In genomic region chr6:29133100-29133499, GRCm38 (mm10) we compare ENCODE assay signal across 27 mouse cellular contexts. TPM values are rescaled to one million over a fixed set of nuclear protein-coding genes. Genes with fewer than 3 reads are reported as not detected.
DNase-seq lines count a peak whose midpoint lies in the region; ATAC-seq and TF ChIP-seq lines count a peak whose summit lies in the region.
"Had no signal": no experiment of that assay in that cellular context is flagged by ENCODE, and none has a peak within 500 bp of the region (broad histone marks: within the 10 kb centered on the region; RNA-seq: fewer than 3 reads in every experiment).

No protein-coding gene starts in this region.

- H3K9me3 ChIP-seq in intestine, postnatal 0 days (ENCODE audit: control insufficient read depth) = no peaks in the 10 kb centered on the region
- H3K9me3 ChIP-seq in intestine, embryonic 16.5 days (ENCODE audit: control insufficient read depth, low read length) = no peaks in the 10 kb centered on the region
- no peaks in the 10 kb centered on the region for H3K9me3 ChIP-seq in ES-Bruce4 (replicated peaks; ENCODE audit: control insufficient read depth, insufficient read depth, low read length, poor library complexity, severe bottlenecking)
- H3K9me3 ChIP-seq: forebrain, embryonic 10.5 days; forebrain, embryonic 13.5 days; G1E; hindbrain, embryonic 10.5 days; hindbrain, embryonic 13.5 days; intestine, embryonic 15.5 days had no signal

- WGBS in intestine, postnatal 0 days = 94% methylated on average over 9 of the region's 9 CpGs
- WGBS in intestine, embryonic 16.5 days = 88% methylated on average over 9 of the region's 9 CpGs

- H3K4me1 ChIP-seq in intestine, postnatal 0 days (replicated peaks; ENCODE audit: control insufficient read depth, insufficient read depth, low read length) = no peaks in the 10 kb centered on the region
- no peaks in the 10 kb centered on the region for H3K4me1 ChIP-seq in intestine, embryonic 16.5 days (ENCODE audit: control insufficient read depth, insufficient read depth, low read length)
- H3K4me1 ChIP-seq in ES-Bruce4 (ENCODE audit: control insufficient read depth, insufficient read depth, low read length) = no peaks in the 10 kb centered on the region
- H3K4me1 ChIP-seq: forebrain, embryonic 10.5 days; forebrain, embryonic 13.5 days; hindbrain, embryonic 10.5 days; hindbrain, embryonic 13.5 days; intestine, embryonic 15.5 days had no signal

- no peak for TF ChIP-seq POLR2A in ES-Bruce4 (IDR thresholded peaks at IDR 0.05; ENCODE audit: insufficient read depth, low read length)

- peak; percentile 28 for DNase-seq in ZHBTc4 (ENCODE audit: low read depth, low spot score)
- no peak for DNase-seq in cerebellum, postnatal 14 days
- no peak for DNase-seq in layer of hippocampus, adult 9-10 months (ENCODE audit: low spot score)
- DNase-seq: adrenal gland, adult 8-10 months; adrenal gland, postnatal 25 days; B cell, adult 2 months; cerebellum, adult 11-12 months; cerebellum, adult 8-10 months; cerebellum, postnatal 10 days; gastrocnemius, postnatal 10 days; gastrocnemius, postnatal 36 days; heart, postnatal 36 days had no signal

- no peak for TF ChIP-seq CTCF in intestine, postnatal 0 days (IDR thresholded peaks at IDR 0.05; ENCODE audit: low read depth)
- no peak for TF ChIP-seq CTCF in ES-Bruce4 (IDR thresholded peaks at IDR 0.05; ENCODE audit: low read depth, low read length)

- no peak overlapping the region for H3K4me2 ChIP-seq in intestine, postnatal 0 days (replicated peaks; ENCODE audit: low read depth)
- no peak overlapping the region for H3K4me2 ChIP-seq in intestine, embryonic 16.5 days (ENCODE audit: low read depth, low read length)
- H3K4me2 ChIP-seq: forebrain, embryonic 13.5 days; heart, embryonic 11.5 days; hindbrain, embryonic 13.5 days; intestine, embryonic 15.5 days had no signal

- peaks cover 61% of the 10 kb centered on the region for H3K36me3 ChIP-seq in intestine, postnatal 0 days (ENCODE audit: control insufficient read depth, insufficient read depth)
- peaks cover 8% of the 10 kb centered on the region for H3K36me3 ChIP-seq in intestine, embryonic 16.5 days (ENCODE audit: control insufficient read depth, insufficient read depth, low read length)
- peaks cover 40% of the 10 kb centered on the region for H3K36me3 ChIP-seq in ES-Bruce4 (ENCODE audit: control insufficient read depth, insufficient read depth, low read length, poor library complexity, severe bottlenecking)

- no peak overlapping the region for H3K4me3 ChIP-seq in intestine, postnatal 0 days (ENCODE audit: low read depth, low read length)
- H3K4me3 ChIP-seq in intestine, embryonic 16.5 days (ENCODE audit: low read length) = no peak overlapping the region
- no peak overlapping the region for H3K4me3 ChIP-seq in ES-Bruce4 (ENCODE audit: low read depth, low read length)
- H3K4me3 ChIP-seq: forebrain, embryonic 10.5 days; forebrain, embryonic 13.5 days; hindbrain, embryonic 10.5 days; hindbrain, embryonic 13.5 days; intestine, embryonic 15.5 days had no signal

- ATAC-seq in intestine, postnatal 0 days = no peak
- ATAC-seq in intestine, embryonic 16.5 days = no peak
- ATAC-seq: activated CD4-positive, CD25-positive, alpha-beta regulatory T cell, adult 4 months; forebrain, embryonic 13.5 days; forebrain, embryonic 16.5 days; hindbrain, embryonic 16.5 days; intestine, embryonic 15.5 days; Patski had no signal

- H3K27me3 ChIP-seq in intestine, postnatal 0 days (replicated peaks; ENCODE audit: control insufficient read depth, insufficient read depth, low read length) = no peaks in the 10 kb centered on the region
- no peaks in the 10 kb centered on the region for H3K27me3 ChIP-seq in intestine, embryonic 16.5 days (replicated peaks; ENCODE audit: control insufficient read depth, insufficient read depth, low read length)
- no peaks in the 10 kb centered on the region for H3K27me3 ChIP-seq in ES-Bruce4 (ENCODE audit: control insufficient read depth, insufficient read depth, low read length, poor library complexity, severe bottlenecking)
- H3K27me3 ChIP-seq: CH12.LX; forebrain, embryonic 13.5 days; hindbrain, embryonic 13.5 days; intestine, embryonic 15.5 days; Patski had no signal

- no peak for TF ChIP-seq EP300 in ES-Bruce4 (IDR thresholded peaks at IDR 0.05; ENCODE audit: insufficient read depth, low read depth, low read length)

- peak overlapping the region; percentile 15; the same call in 1 of the 2 replicates for H3K27ac ChIP-seq in intestine, postnatal 0 days (ENCODE audit: low read depth, low read length)
- no peak overlapping the region for H3K27ac ChIP-seq in intestine, embryonic 16.5 days (ENCODE audit: low read length)
- 0 out of 2 replicates have a peak overlapping the region, but pooled peaks have one; percentile 64 for H3K27ac ChIP-seq in ES-Bruce4 (ENCODE audit: insufficient read depth, low read length)
- H3K27ac ChIP-seq: forebrain, embryonic 10.5 days; forebrain, embryonic 13.5 days; hindbrain, embryonic 10.5 days; hindbrain, embryonic 13.5 days; intestine, embryonic 15.5 days had no signal

- no peak overlapping the region for H3K9ac ChIP-seq in intestine, postnatal 0 days (ENCODE audit: low read depth, low read length)
- H3K9ac ChIP-seq in intestine, embryonic 16.5 days (ENCODE audit: low read depth, low read length) = no peak overlapping the region
- no peak overlapping the region for H3K9ac ChIP-seq in ES-Bruce4 (ENCODE audit: low read depth, poor library complexity, severe bottlenecking)
- H3K9ac ChIP-seq: forebrain, embryonic 13.5 days; hindbrain, embryonic 13.5 days; intestine, embryonic 15.5 days had no signal

RNA-seq across cellular contexts. Expression of gene Rbm28, which starts 31.7 kb away (rescaled TPM):
- polyA plus RNA-seq in intestine, postnatal 0 days (2015; fragmentation: Nextera tagmentation; extraction: Ambion mirVana) = 9.8 and 12.2 TPM in 2 replicates
- 23.5 and 25.5 TPM in 2 replicates for polyA plus RNA-seq in intestine, embryonic 16.5 days (2015; fragmentation: Nextera tagmentation; extraction: Ambion mirVana)
- polyA plus RNA-seq in ES-Bruce4 (2011; ENCODE audit: insufficient read depth, insufficient read length, low read depth, missing spikeins) = 94.5 and 97.0 TPM in 2 replicates

RNA-seq across cellular contexts. Expression of gene Prrt4, which starts 46.3 kb away (rescaled TPM):
- 0.23 and 0.29 TPM in 2 replicates for polyA plus RNA-seq in intestine, postnatal 0 days (2015; fragmentation: Nextera tagmentation; extraction: Ambion mirVana)
- polyA plus RNA-seq in intestine, embryonic 16.5 days (2015; fragmentation: Nextera tagmentation; extraction: Ambion mirVana) = 0.23 and 0.27 TPM in 2 replicates
- 0.20 and 0.52 TPM in 2 replicates for polyA plus RNA-seq in ES-Bruce4 (2011; ENCODE audit: insufficient read depth, insufficient read length, low read depth, missing spikeins)
- polyA plus RNA-seq: activated CD4-positive, CD25-positive, alpha-beta regulatory T cell, adult 4 months; G1E had no signal
